Mouse (Mus musculus) yolk sac, embryonic 10.5 days (tissue): Measurements from ENCODE around the gene Gpr75.
A peak's percentile ranks its signal among the peaks of the same experiment; 100 is the strongest.

ENCODE experiments used
- DNase-seq: peaks from one replicate; pipeline ENCODE4 v3.0.0-alpha.2; 2017; ENCODE audit warnings: low spot score

The Gpr75 gene

GRCm38 (mm10) chr11:30885171-30885871 is at the start of gene Gpr75, which contains the start of gene Asb3:
Gene Gpr75 (plus strand): TSS chr11:30885358.
Gene Asb3 (plus strand): TSS chr11:30885416.
- DNase-seq: peak; percentile 30

GRCm38 (mm10) chr11:30838793-30839192 is 46.4 kb upstream of the Gpr75 start:
- DNase-seq: no peak

- no peak for DNase-seq
Measured at GRCm38 (mm10) chr11:30844355-30844754, 40.8 kb upstream of the Gpr75 start.

- no peak for DNase-seq
Measured at GRCm38 (mm10) chr11:30872425-30872824, 12.7 kb upstream of the Gpr75 start.

GRCm38 (mm10) chr11:30888153-30888552 is 3.0 kb downstream of the Gpr75 start:
- DNase-seq: no peak

- DNase-seq: no peak
Measured at GRCm38 (mm10) chr11:30896201-30896600, 11.0 kb downstream of the Gpr75 start.

GRCm38 (mm10) chr11:30899312-30899711 is 14.2 kb downstream of the Gpr75 start:
- DNase-seq: no peak

GRCm38 (mm10) chr11:30912311-30912710 is 27.2 kb downstream of the Gpr75 start:
- no peak for DNase-seq

- DNase-seq: no peak
Measured at GRCm38 (mm10) chr11:30920641-30921040, 35.5 kb downstream of the Gpr75 start.

- DNase-seq: no peak
Measured at GRCm38 (mm10) chr11:30923283-30923682, 38.1 kb downstream of the Gpr75 start.

GRCm38 (mm10) chr11:30928079-30928478 is 42.9 kb downstream of the Gpr75 start:
- no peak for DNase-seq

- DNase-seq: no peak
Measured at GRCm38 (mm10) chr11:30928498-30928897, 43.3 kb downstream of the Gpr75 start.
